Mouse (Mus musculus) lung, postnatal 0 days (tissue): ENCODE measurements around the gene Ell.

Experiments
- CTCF ChIP-seq: IDR thresholded peaks from 2 replicates; pipeline ENCODE4 v1.5.1; 2016; ENCODE audit warnings: antibody characterized with exemption, mild to moderate bottlenecking
- EP300 ChIP-seq: IDR thresholded peaks from 2 replicates; pipeline ENCODE4 v1.6.1; 2016; ENCODE audit warnings: antibody characterized with exemption, mild to moderate bottlenecking, control low read depth

DNA sequence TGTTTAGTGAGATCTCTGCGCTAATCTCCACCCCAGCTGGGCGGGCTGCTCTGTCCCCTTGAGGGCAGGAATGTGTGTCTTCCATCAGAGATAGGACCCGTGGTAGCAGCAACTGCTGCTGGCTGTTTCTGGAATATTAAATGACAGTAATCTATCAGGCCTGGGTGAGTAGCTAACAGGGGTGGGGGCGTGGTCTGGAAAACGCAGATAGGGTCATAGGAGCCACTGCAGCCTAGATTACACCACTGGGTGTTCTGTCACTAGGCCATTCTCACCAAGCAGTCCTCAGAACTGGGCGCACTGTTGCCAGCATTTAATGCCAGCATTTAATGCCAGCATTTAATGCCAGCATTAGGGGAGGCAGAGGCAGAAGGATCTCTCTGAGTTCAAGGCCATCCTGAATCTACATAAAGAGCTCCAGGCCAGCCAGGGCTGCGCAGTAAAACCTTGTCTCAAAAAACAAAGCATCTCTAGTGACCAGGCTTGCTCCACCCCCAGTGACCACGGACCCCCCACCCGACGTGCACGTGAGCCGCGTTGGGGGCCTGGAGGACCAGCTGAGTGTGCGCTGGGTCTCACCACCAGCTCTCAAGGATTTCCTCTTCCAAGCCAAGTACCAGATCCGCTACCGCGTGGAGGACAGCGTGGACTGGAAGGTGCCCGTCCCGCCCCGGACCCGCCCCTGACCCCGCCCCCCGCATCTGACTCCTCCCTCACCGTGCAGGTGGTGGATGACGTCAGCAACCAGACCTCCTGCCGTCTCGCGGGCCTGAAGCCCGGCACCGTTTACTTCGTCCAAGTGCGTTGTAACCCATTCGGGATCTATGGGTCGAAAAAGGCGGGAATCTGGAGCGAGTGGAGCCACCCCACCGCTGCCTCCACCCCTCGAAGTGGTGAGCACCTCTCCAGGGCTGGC is 38.6 kb upstream of the Ell start:
- TF ChIP-seq CTCF (no peak), EP300 (no peak)
